ENCODE assay signal across 14 mouse cellular contexts in the genomic region with DNA sequence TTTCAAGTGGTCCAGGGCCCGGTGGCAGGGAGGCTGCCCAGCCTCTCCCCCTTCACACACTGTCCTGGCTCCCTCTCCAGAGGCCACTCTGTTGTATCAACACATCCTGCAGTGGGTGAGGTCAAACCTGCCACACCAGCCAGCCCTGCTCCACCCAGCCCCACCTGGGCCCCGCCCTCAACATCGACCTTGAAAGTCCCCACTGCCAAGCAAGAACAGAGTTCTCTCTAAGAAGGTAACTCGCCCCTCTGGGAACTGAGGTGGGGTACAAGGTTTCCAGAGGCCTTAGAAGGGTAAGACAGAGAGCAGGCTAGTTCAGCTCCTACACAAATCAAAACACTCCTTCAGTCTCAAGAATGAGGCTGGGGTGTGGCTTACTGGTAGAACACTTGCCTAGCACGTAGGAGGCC. TPM values are rescaled to one million over a fixed set of nuclear protein-coding genes. Genes with fewer than 3 reads are reported as not detected.
A peak's percentile ranks its signal among the peaks of the same experiment; 100 is the strongest.
DNase-seq lines count a peak whose midpoint lies in the region; ATAC-seq and TF ChIP-seq lines count a peak whose summit lies in the region.
"Had no signal": no experiment of that assay in that cellular context is flagged by ENCODE, and none has a peak within 500 bp of the region (broad histone marks: within the 10 kb centered on the region; RNA-seq: fewer than 3 reads in every experiment).

No protein-coding gene starts in this region.

- H3K4me3 ChIP-seq in gastrocnemius, adult 2 months = peak overlapping the region; percentile 21; the same call in 1 of the 2 replicates
- H3K4me3 ChIP-seq in intestine, embryonic 16.5 days (ENCODE audit: low read length) = no peak overlapping the region
- no peak overlapping the region for H3K4me3 ChIP-seq in limb, embryonic 14.5 days (replicated peaks; ENCODE audit: low read length)
- H3K4me3 ChIP-seq in stomach, embryonic 14.5 days (ENCODE audit: low read depth, low read length) = no peak overlapping the region
- H3K4me3 ChIP-seq: erythroblast, embryonic 14.5 days; heart, embryonic 13.5 days; hindbrain, embryonic 15.5 days had no signal

- peak; percentile 31 for DNase-seq in gastrocnemius, adult 2 months
- DNase-seq in gastrocnemius, postnatal 10 days = no peak
- peak; percentile 11 for DNase-seq in limb, embryonic 14.5 days (ENCODE audit: low spot score)
- no peak for DNase-seq in layer of hippocampus, postnatal 36 days
- no peak for DNase-seq in cerebellum, adult 18-20 months
- DNase-seq in right cerebral cortex, adult 18-20 months = no peak
- DNase-seq: cerebellum, postnatal 10 days had no signal

- peaks cover 10% of the 10 kb centered on the region for H3K4me1 ChIP-seq in intestine, embryonic 16.5 days (ENCODE audit: control insufficient read depth, insufficient read depth, low read length)
- no peaks in the 10 kb centered on the region for H3K4me1 ChIP-seq in limb, embryonic 14.5 days (ENCODE audit: control insufficient read depth, insufficient read depth, low read length)
- H3K4me1 ChIP-seq in stomach, embryonic 14.5 days (ENCODE audit: control insufficient read depth, insufficient read depth, low read length) = no peaks in the 10 kb centered on the region
- H3K4me1 ChIP-seq: heart, embryonic 13.5 days; hindbrain, embryonic 15.5 days had no signal

- H3K9me3 ChIP-seq in intestine, embryonic 16.5 days (ENCODE audit: control insufficient read depth, low read length) = no peaks in the 10 kb centered on the region
- H3K9me3 ChIP-seq in limb, embryonic 14.5 days (ENCODE audit: control insufficient read depth, low read length) = no peaks in the 10 kb centered on the region
- no peaks in the 10 kb centered on the region for H3K9me3 ChIP-seq in stomach, embryonic 14.5 days (ENCODE audit: control insufficient read depth, low read depth, low read length)
- H3K9me3 ChIP-seq: heart, embryonic 13.5 days; hindbrain, embryonic 15.5 days had no signal

- no peak for TF ChIP-seq POLR2A in limb, embryonic 14.5 days (IDR thresholded peaks at IDR 0.05; ENCODE audit: borderline replicate concordance, extremely low read depth, insufficient read depth, insufficient read length)

- no peaks in the 10 kb centered on the region for H3K27me3 ChIP-seq in intestine, embryonic 16.5 days (replicated peaks; ENCODE audit: control insufficient read depth, insufficient read depth, low read length)
- no peaks in the 10 kb centered on the region for H3K27me3 ChIP-seq in limb, embryonic 14.5 days (ENCODE audit: control insufficient read depth, insufficient read depth, low read length)
- no peaks in the 10 kb centered on the region for H3K27me3 ChIP-seq in stomach, embryonic 14.5 days (ENCODE audit: control insufficient read depth, insufficient read depth, low read length)
- H3K27me3 ChIP-seq: heart, embryonic 13.5 days; hindbrain, embryonic 15.5 days had no signal

- H3K36me3 ChIP-seq in intestine, embryonic 16.5 days (ENCODE audit: control insufficient read depth, insufficient read depth, low read length) = no peaks in the 10 kb centered on the region
- H3K36me3 ChIP-seq in limb, embryonic 14.5 days (ENCODE audit: control insufficient read depth, insufficient read depth, low read length) = no peaks in the 10 kb centered on the region
- no peaks in the 10 kb centered on the region for H3K36me3 ChIP-seq in stomach, embryonic 14.5 days (ENCODE audit: control insufficient read depth, insufficient read depth, low read length)
- H3K36me3 ChIP-seq: heart, embryonic 13.5 days; hindbrain, embryonic 15.5 days had no signal

- H3K4me2 ChIP-seq in intestine, embryonic 16.5 days (ENCODE audit: low read depth, low read length) = peak overlapping the region; percentile 28
- no peak overlapping the region for H3K4me2 ChIP-seq in limb, embryonic 14.5 days (replicated peaks; ENCODE audit: low read depth, low read length, severe bottlenecking)
- H3K4me2 ChIP-seq in stomach, embryonic 14.5 days (replicated peaks; ENCODE audit: low read depth, low read length) = no peak overlapping the region
- H3K4me2 ChIP-seq: heart, embryonic 13.5 days; hindbrain, embryonic 15.5 days had no signal

- peak overlapping the region; percentile 27; the same call in 1 of the 2 replicates for H3K9ac ChIP-seq in intestine, embryonic 16.5 days (ENCODE audit: low read depth, low read length)
- no peak overlapping the region for H3K9ac ChIP-seq in limb, embryonic 14.5 days (ENCODE audit: low read depth, low read length, severe bottlenecking)
- no peak overlapping the region for H3K9ac ChIP-seq in stomach, embryonic 14.5 days (replicated peaks; ENCODE audit: low read depth, low read length)
- H3K9ac ChIP-seq: heart, embryonic 13.5 days; hindbrain, embryonic 15.5 days had no signal

- peak; percentile 94 for ATAC-seq in intestine, embryonic 16.5 days
- no peak for ATAC-seq in limb, embryonic 14.5 days (ENCODE audit: low FRiP score, low read depth)
- ATAC-seq in stomach, embryonic 14.5 days (ENCODE audit: insufficient number of reproducible peaks, insufficient read depth, low FRiP score, low read depth) = peak; percentile 93

- H3K27ac ChIP-seq in gastrocnemius, adult 2 months = peak overlapping the region; percentile 61
- H3K27ac ChIP-seq in intestine, embryonic 16.5 days (ENCODE audit: low read length) = peak overlapping the region; percentile 58
- H3K27ac ChIP-seq in limb, embryonic 14.5 days (replicated peaks; ENCODE audit: low read depth, low read length) = 0 out of 2 replicates have a peak overlapping the region, but pooled peaks have one; percentile 40
- peak overlapping the region; percentile 33; the same call in 1 of the 2 replicates for H3K27ac ChIP-seq in stomach, embryonic 14.5 days (ENCODE audit: low read length)
- H3K27ac ChIP-seq: heart, embryonic 13.5 days; hindbrain, embryonic 15.5 days; macrophage had no signal

- 48% methylated on average over 5 of the region's 5 CpGs for WGBS in intestine, embryonic 16.5 days
- WGBS in limb, embryonic 14.5 days = 60% methylated on average over 5 of the region's 5 CpGs
- WGBS in stomach, embryonic 14.5 days = 34% methylated on average over 5 of the region's 5 CpGs

- no peak for TF ChIP-seq CTCF in gastrocnemius, adult 2 months (IDR thresholded peaks at IDR 0.05)

- intact Hi-C loops in gastrocnemius, adult 2 months (cut with DNase I) = no loop called here

RNA-seq across cellular contexts. Expression of gene Tmem213, which starts 12.1 kb away (rescaled TPM):
- not detected for total RNA-seq in gastrocnemius, adult 2 months (2021)
- total RNA-seq in gastrocnemius, postnatal 10 days (2021) = not detected
- polyA plus RNA-seq in intestine, embryonic 16.5 days (2015; fragmentation: Nextera tagmentation; extraction: Ambion mirVana) = not detected in 2 replicates
- 0.70 and 0.73 TPM in 2 replicates for polyA plus RNA-seq in limb, embryonic 14.5 days (2012; rRNA removed)
- 0.80 and 1.1 TPM in 2 replicates for polyA plus RNA-seq in limb, embryonic 14.5 days (2014; fragmentation: Nextera tagmentation; extraction: Ambion mirVana)
- polyA plus RNA-seq in stomach, embryonic 14.5 days (2014; fragmentation: Nextera tagmentation; extraction: Ambion mirVana) = 0.59 and 1.00 TPM in 2 replicates
- not detected for total RNA-seq in layer of hippocampus, postnatal 36 days (2021)
- polyA plus RNA-seq: erythroblast, embryonic 14.5 days; heart, embryonic 13.5 days; hindbrain, embryonic 15.5 days; macrophage; testis, adult 2 months had no signal

RNA-seq across cellular contexts. Expression of gene Atp6v0a4, which starts 27.4 kb away (rescaled TPM):
- under 1 TPM; 0.50 to 0.56 TPM for total RNA-seq in gastrocnemius, adult 2 months (2021)
- total RNA-seq in gastrocnemius, postnatal 10 days (2021) = 1 to 10 TPM; 1.8 to 2.3 TPM
- polyA plus RNA-seq in intestine, embryonic 16.5 days (2015; fragmentation: Nextera tagmentation; extraction: Ambion mirVana) = 5.1 and 5.4 TPM in 2 replicates
- polyA plus RNA-seq in limb, embryonic 14.5 days (2012; rRNA removed) = 1.9 and 2.2 TPM in 2 replicates
- 1.4 and 1.8 TPM in 2 replicates for polyA plus RNA-seq in limb, embryonic 14.5 days (2014; fragmentation: Nextera tagmentation; extraction: Ambion mirVana)
- 3.7 and 5.0 TPM in 2 replicates for polyA plus RNA-seq in stomach, embryonic 14.5 days (2014; fragmentation: Nextera tagmentation; extraction: Ambion mirVana)
- total RNA-seq in layer of hippocampus, postnatal 36 days (2021) = 1 to 10 TPM; 1.3 to 1.6 TPM
- polyA plus RNA-seq: erythroblast, embryonic 14.5 days; macrophage had no signal

RNA-seq across cellular contexts. Expression of gene Svopl, which starts 50.2 kb away (rescaled TPM):
- under 1 TPM in 1 of 2 experiments, not detected in 1; 0.14 TPM for total RNA-seq in gastrocnemius, adult 2 months (2021)
- total RNA-seq in gastrocnemius, postnatal 10 days (2021) = under 1 TPM; 0.80 to 0.86 TPM
- 0.32 and 0.64 TPM in 2 replicates for polyA plus RNA-seq in intestine, embryonic 16.5 days (2015; fragmentation: Nextera tagmentation; extraction: Ambion mirVana)
- polyA plus RNA-seq in limb, embryonic 14.5 days (2012; rRNA removed) = 1.3 and 1.6 TPM in 2 replicates
- 0.95 and 1.2 TPM in 2 replicates for polyA plus RNA-seq in limb, embryonic 14.5 days (2014; fragmentation: Nextera tagmentation; extraction: Ambion mirVana)
- polyA plus RNA-seq in stomach, embryonic 14.5 days (2014; fragmentation: Nextera tagmentation; extraction: Ambion mirVana) = 0.73 and 0.85 TPM in 2 replicates
- total RNA-seq in layer of hippocampus, postnatal 36 days (2021) = under 1 TPM; 0.22 to 0.58 TPM
- polyA plus RNA-seq: erythroblast, embryonic 14.5 days; macrophage had no signal

Comparison
In these comparisons a context has a peak if more than half of its experiments do, and no peak if none do; other contexts are left out.
1. DNase-seq: peak in gastrocnemius, adult 2 months (single experiment) and limb, embryonic 14.5 days (single experiment); none in gastrocnemius, postnatal 10 days (single experiment), layer of hippocampus, postnatal 36 days (0 of 2), cerebellum, adult 18-20 months (0 of 2) and right cerebral cortex, adult 18-20 months (single experiment).
2. Peak in every context shown above with its lines, with median percentiles within 50 percentile points of each other: H3K27ac ChIP-seq.